Mouse (Mus musculus) lung, adult 2 months (tissue): ENCODE results near the gene Bard1. TPM values are rescaled to one million over a fixed set of nuclear protein-coding genes. Genes with fewer than 3 reads are reported as not detected.

Source experiments
- DNase-seq: peaks from one replicate; pipeline ENCODE4 v3.0.0; 2022
- H3K4me1 ChIP-seq: fragments of 200-500 bp; 2 replicates; pipeline ENCODE4 v1.6.1; 2011; ENCODE audit warnings: low read length; ENCODE audit not compliant: control insufficient read depth, insufficient read depth
- H3K4me3 ChIP-seq: fragments of 200-500 bp; replicated peaks from 2 replicates; pipeline ENCODE3; 2011; ENCODE audit warnings: low read depth, mild to moderate bottlenecking, control low read depth, low read length; ENCODE audit errors: extremely low read depth
- CTCF ChIP-seq: fragments of 200-500 bp; IDR thresholded peaks from 2 replicates; pipeline ENCODE4 v1.5.1; 2011; ENCODE audit warnings: mild to moderate bottlenecking, low read length, control low read depth; ENCODE audit not compliant: insufficient read depth
- POLR2A ChIP-seq: fragments of 200-500 bp; IDR thresholded peaks from 2 replicates; pipeline ENCODE4 v1.6.1; 2011; ENCODE audit warnings: low read depth, mild to moderate bottlenecking, control low read depth, low read length, borderline replicate concordance; ENCODE audit errors: extremely low read depth
- WGBS: fragments of 180-500 bp; shearing (Covaris S2); methylation state at CpG from one replicate; pipeline ENCODE4 v1.1.7; 2018; 5-methylcytosine and 5-hydroxymethylcytosine counted together
- polyA plus RNA-seq: library from polyadenylated mRNA; depleted of rRNA; stranded (reverse); fragments of >200 nt; gene quantifications from 2 replicates; pipeline ENCODE4 v1.2.3, GENCODE M21; 2012

Gene Bard1
- polyA plus RNA-seq, 1 experiment, result 0.78 TPM

- DNase-seq, result no peak
- WGBS, result 48% methylated on average over 11 of the region's 11 CpGs
- no peak for TF ChIP-seq POLR2A
- TF ChIP-seq CTCF, result no peak
- no peaks in the 10 kb centered on the region; the same call in 1 of the 2 replicates for H3K4me1 ChIP-seq
- no peak overlapping the region for H3K4me3 ChIP-seq
Observed at GRCm38 (mm10) chr1:71101369-71101970, 1.5 kb downstream of the Bard1 start.

- no peak overlapping the region for H3K4me3 ChIP-seq
- 47% methylated on average over 5 of the region's 5 CpGs for WGBS
- TF ChIP-seq CTCF, result no peak
- TF ChIP-seq POLR2A, result no peak
Observed at GRCm38 (mm10) chr1:71100591-71101368, 2.2 kb downstream of the Bard1 start.

GRCm38 (mm10) chr1:71099945-71100515, 2.9 kb downstream of the Bard1 start:
- no peak for TF ChIP-seq CTCF
- TF ChIP-seq POLR2A, result no peak
- WGBS, result 17% methylated on average over 3 of the region's 3 CpGs
- no peak for DNase-seq
- Histone ChIP-seq H3K4me1 (no peaks in the 10 kb centered on the region; the same call in 1 of the 2 replicates), H3K4me3 (no peak overlapping the region)

More at GRCm38 (mm10) chr1:71100591-71101368, 2.2 kb downstream of the Bard1 start:
- no peaks in the 10 kb centered on the region; the same call in 1 of the 2 replicates for H3K4me1 ChIP-seq
- DNase-seq, result no peak

GRCm38 (mm10) chr1:71096031-71096430, 6.9 kb downstream of the Bard1 start:
- WGBS, result 92% methylated on average over 1 of the region's 1 CpGs
- DNase-seq, result no peak
- Histone ChIP-seq H3K4me3 (no peak overlapping the region), H3K4me1 (no peaks in the 10 kb centered on the region; the same call in 1 of the 2 replicates)
- TF ChIP-seq CTCF (no peak), POLR2A (no peak)

- whole genome bisulfite sequencing, result 79% methylated on average over 2 of the region's 2 CpGs
- Histone ChIP-seq H3K4me1 (no peaks in the 10 kb centered on the region; the same call in 1 of the 2 replicates), H3K4me3 (no peak overlapping the region)
- TF ChIP-seq POLR2A (no peak), CTCF (no peak)
- DNase-seq, result no peak
Observed at GRCm38 (mm10) chr1:71095211-71095805, 7.6 kb downstream of the Bard1 start.

- TF ChIP-seq CTCF (no peak), POLR2A (no peak)
- no peaks in the 10 kb centered on the region for H3K4me1 ChIP-seq
- 71% methylated on average over 3 of the region's 3 CpGs for WGBS
Observed at GRCm38 (mm10) chr1:71075651-71076050, 27.3 kb downstream of the Bard1 start.

GRCm38 (mm10) chr1:71070771-71071170, 32.2 kb downstream of the Bard1 start:
- no peak for TF ChIP-seq CTCF
- TF ChIP-seq POLR2A, result no peak
- Histone ChIP-seq H3K4me3 (no peak overlapping the region), H3K4me1 (no peaks in the 10 kb centered on the region)
- DNase-seq, result no peak

More at GRCm38 (mm10) chr1:71075651-71076050, 27.3 kb downstream of the Bard1 start:
- no peak overlapping the region for H3K4me3 ChIP-seq
- DNase-seq, result no peak

GRCm38 (mm10) chr1:71068728-71069304, 34.1 kb downstream of the Bard1 start:
- no peak for TF ChIP-seq CTCF
- no peak for TF ChIP-seq POLR2A
- Histone ChIP-seq H3K4me3 (no peak overlapping the region), H3K4me1 (no peaks in the 10 kb centered on the region)
- no peak for DNase-seq
- WGBS, result 92% methylated on average over 3 of the region's 3 CpGs

GRCm38 (mm10) chr1:71063885-71064492, 39.0 kb downstream of the Bard1 start:
- no peak for DNase-seq
- no peak overlapping the region for H3K4me3 ChIP-seq
- WGBS, result 98% methylated on average over 16 of the region's 16 CpGs
- TF ChIP-seq CTCF (no peak), POLR2A (no peak)
- H3K4me1 ChIP-seq, result no peaks in the 10 kb centered on the region
